Mouse (Mus musculus) left cerebral cortex, adult 11 months (tissue): ENCODE measurements around the gene Aqp9.
A peak's percentile ranks its signal among the peaks of the same experiment; 100 is the strongest.

Experiments
- DNase-seq: peaks from one replicate; pipeline ENCODE4 v3.0.0; 2022; ENCODE audit warnings: low spot score

Gene Aqp9

DNA sequence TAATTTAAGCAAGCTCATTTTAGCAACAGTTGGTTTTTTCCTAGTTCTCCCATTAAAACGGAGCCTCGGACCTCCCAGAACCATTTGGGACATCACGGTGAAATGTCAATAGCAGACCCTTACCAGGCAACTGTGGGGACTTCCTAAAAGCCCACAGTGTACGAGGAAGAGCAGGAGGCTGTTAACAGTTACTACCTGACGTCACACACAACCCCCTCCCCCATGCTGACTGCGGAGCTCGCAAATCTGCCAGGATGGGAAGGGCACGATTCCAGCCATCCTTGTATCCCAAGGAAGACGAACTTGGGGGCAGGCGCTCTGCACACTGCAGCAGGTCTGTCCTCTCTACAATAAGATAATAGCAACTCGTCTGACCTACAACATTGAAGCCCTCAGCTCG lies at the start of gene Aqp9:
Gene Aqp9, minus strand, starts transcription at position 172 of the 400 bp plus-strand sequence.
- DNase-seq: no peak

DNA sequence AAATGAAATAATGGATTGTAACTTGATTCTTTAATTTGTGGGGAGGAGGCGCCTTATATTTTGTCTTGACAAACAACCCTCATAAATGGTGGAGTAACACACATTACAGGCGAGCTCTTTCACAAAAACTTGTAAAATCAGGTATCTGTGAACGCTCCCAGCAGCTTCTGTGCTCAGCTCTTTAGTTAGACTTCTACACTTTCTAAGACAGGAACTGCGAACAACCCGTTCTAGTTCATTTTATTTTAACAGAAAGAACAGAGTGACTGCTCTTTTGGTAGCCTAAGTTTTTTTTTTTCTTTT lies 49.3 kb upstream of the Aqp9 start:
- DNase-seq: no peak

DNA sequence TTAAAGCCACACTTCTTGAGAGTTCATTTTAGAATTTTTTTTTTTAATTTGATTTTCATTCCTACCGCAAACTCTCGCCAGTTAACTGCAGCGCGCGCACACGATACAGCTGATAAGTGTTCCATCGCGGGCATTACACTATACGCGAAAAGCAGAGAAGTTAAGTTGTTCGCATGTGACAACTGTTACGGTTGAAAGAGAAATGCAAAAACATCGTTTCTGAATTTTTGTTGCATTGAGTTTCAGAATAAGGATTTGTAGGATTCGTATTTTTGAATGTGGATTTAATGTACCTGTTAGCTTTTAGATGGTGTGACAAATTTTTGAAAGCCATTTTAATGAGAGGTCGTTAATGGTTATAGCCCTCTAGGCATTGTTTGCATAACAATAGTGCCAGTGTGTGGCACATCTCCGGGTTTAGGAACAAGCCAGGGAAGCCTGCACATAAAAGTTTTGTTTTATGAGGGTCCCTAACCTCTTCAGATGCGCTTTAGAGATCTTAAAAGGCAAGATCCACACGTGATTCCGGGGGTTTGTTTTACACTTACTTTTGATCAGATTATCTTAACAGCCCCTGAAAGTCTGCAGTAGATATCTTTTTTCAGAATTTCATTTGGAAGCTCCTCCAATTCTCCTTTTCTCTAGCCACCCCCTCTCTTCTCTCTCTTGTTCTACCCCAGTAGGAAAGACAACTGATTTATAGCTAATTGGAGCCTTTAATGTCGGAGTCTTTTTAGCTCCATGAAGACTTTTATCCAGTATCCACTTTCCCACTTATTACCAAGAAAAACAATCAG lies 48.7 kb upstream of the Aqp9 start:
- DNase-seq: no peak

DNA sequence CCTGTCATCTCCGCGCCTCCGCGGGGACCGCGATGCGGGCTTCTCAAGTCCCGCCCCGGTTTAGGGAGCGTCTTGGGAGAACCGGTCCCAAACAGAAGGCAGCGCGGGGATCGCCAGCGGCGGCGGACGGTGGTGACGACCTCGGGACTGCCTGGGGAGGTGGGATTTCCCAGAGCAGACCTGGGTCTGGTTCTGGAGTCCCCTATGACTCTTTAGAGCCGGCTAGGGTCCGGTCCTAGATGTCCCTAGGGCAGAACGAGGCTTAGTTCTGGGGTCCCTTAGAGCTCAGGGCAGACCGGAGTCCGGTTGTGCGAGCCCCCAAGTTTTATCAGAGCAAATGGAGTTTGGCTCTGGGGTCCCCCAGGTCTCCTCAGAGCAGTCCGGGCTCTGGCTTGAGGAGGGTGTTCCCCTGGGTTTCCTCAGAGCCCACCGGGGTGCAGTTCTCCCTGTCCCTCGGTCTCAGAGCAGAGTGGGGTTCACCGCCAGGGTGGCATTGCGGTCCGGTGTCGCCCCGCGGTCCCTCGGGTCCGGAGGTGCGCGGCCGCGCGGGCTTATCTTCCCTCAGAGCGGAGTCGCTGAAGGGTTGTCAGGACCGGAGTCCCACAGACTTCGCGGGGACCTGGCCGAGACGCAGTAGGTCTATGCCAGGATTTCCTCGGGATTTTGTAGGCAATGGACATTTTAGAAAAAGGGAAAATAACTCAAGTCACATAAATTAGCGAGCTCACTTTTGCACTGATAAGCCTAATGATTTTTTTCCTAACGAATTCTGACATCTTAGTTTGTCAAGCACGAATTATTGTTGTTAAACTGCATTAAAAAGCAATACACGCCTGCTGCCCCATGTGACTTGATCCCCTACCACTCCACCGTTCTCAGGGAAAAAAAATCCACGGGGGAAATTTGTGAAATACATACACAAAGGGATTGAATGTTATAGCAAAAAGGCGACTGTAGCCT lies 47.8 kb upstream of the Aqp9 start:
- no peak for DNase-seq

DNA sequence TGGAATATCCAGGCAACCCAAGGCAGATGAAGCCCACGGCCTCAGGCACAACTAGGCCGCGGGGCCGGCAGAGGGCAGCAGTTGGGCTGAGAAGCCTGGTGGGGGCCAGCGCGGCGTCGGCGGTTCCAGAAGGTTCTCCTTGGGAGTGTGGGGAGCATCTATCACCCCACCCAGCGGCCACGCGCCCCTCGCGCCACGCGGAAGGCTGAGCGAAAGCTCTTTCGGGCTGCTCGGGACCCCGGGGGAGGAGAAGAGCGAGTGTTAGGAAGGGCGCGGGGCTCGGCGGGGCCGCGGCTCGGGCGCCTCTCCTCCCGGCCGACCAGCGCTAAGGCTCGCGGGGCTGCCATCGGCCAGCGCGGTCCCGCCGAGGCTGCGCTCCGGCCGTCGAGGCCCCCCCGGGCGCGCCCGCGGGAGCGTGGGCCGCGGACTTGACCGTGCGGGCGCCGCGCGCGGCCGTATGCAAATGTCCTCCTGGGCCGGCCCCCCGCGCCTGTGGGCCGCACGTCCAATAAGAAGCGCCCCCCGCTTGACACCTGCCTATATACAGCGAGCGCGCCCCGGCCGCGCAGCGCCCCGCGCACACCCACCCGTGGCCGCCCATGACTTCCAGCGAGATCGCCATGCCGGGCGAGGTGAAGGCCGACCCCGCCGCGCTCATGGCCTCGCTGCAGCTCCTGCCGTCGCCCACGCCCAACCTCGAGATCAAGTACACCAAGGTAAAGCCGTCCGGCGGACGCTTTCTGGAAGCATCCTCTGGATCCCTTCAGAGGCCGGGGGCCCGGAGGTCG lies 47.0 kb upstream of the Aqp9 start, which contains the start of gene Aldh1a2:
Gene Aldh1a2, plus strand, starts transcription at position 542 of the 788 bp plus-strand sequence.
- no peak for DNase-seq

DNA sequence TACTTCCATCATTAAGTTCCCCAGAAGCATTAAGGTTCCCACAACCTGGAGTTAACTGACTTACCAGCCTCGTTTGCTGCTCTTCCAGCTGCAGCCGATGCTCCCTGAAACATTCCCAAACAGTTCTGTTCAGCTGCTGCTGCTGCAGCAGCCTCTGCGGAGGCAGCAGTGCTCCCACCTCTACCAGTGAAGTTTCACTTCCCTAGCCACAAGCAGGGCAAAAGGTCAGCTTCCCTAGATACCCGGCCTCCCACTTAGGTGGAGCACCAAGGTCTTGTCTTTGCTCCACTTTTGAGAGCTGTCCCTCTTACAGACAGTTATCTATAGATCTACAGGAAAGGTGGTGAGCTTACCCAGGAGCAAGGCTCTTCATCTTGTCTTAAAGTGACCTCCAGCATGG lies 45.2 kb upstream of the Aqp9 start:
- DNase-seq: no peak

DNA sequence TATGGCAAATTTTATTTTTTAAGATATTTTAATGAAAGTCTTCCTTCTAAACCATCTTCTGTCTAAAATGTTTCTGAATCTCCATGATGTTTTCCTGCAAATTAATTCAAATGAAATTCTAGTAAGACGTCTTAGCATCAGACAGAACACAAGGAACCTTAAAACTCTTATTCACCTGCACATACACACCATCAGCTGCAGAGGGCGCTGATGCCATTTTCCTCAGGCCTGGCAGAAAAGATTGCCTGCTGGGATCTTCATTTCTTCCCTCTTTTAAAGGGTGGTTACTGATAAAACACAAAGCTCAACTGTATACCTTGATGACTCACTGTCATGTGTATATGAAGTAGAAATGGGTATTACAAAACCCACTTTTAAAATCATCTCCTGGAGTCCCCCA lies 42.4 kb upstream of the Aqp9 start:
- DNase-seq: no peak

DNA sequence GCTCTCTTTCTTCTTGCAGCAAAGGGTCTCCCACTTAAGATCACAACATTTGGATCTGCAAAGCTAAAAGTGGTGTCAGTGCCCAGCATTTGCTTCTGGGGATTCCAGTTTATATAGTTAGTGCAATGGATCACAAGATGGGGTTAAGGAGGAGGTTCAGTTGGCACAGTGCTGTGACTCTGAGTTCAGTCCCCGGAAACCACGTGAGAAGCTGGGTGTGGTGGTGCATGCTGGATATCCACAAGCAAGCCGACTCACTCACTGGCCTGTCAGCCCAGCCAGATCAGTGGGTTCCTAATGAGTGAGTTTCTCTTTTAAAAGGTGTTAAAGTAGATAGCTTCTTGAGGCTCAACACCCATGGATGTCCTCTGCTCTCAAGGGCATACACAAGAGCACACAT lies 40.8 kb upstream of the Aqp9 start:
- no peak for DNase-seq

DNA sequence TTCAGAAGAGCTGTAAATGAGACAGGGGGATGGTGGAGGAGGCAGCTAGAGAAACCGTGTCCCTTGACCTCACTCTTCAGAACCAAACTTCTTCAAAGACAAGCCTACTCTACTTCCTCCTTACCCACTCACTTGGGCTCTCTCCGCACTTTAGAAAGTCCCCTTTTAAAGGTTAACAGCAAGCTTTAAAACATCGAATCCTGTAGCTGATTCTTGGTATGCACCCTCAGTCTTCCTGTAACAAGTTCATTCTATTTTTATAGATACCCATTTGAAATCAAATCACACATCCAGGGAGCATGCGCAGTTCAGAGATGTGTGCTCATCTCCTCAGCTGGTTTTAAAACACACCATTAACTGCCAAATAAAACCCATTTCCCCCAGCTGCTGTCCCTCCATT lies 33.8 kb upstream of the Aqp9 start:
- DNase-seq: no peak

DNA sequence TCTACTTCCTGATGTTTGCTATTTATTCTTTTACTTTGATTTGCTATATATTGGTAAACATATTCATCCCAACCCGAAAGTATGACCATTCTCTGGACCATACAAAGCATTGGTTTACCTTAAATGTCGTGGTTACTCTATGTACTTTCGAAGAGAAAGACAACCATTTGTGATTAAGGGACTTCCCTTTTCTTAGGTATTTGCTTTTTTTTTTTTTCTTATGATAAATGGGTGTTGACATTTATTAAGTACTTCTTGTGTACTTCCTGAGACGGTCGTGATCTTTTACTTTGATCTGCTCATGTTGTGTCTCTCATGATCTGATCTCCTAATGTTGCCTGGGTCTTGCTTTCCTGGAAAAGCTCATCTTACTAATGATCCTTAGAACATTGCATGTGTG lies 30.3 kb upstream of the Aqp9 start:
- DNase-seq: no peak

DNA sequence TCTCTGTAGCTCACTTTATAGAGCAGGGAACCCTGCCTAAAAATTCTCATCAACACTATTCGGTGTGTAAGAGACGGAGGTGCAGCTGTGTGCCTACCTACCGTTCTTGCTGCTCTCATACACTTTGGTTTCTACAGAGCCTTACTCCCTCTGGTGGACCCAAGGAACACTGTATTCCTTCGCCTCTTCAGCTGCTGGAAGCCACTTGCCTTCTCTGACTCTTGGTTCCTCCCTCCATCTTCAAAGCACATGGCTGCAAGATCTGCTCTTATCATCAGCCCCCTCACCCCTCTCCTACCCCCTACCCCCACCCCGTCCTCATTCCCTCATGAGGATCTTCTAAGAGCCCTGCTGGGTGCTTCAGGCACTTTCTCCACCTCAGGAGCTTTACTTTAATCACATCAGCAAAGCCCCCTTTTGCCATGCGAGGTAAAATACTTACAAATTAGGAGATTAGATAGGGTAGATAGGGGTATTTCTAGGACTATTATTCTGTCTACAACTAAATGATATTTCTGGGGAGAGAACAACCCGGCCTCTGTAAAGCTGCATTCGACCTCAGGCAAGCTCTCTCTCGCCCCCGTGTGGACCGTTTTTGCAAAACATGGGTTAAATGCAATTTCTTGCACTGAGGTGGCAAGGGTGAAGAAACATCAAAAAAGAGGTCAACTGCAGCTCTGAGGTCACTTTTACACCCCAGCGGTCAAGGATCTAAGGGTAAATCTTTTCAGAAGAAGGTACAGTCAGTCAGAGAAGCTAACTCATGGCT lies 20.3 kb upstream of the Aqp9 start:
- DNase-seq: peak; percentile 37

DNA sequence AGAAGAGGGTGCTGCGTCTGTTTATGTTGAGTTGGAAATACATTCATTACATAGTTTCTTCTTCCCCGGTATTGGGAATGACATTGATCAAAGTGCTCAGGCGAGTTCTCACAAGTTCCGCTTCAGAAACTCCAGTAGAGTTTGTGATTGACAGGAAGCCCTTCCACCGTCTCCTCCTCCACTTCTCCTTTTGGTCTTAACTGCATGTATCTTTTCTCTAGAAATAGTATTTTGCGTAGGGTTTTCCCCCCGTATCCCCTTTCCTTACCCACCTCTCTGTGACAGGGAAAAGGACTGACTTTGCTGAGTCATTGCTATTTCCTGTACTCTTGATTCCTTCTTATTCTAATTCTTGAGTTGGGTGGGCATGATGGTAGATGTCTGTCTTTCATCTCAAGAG lies 18.9 kb upstream of the Aqp9 start:
- no peak for DNase-seq

DNA sequence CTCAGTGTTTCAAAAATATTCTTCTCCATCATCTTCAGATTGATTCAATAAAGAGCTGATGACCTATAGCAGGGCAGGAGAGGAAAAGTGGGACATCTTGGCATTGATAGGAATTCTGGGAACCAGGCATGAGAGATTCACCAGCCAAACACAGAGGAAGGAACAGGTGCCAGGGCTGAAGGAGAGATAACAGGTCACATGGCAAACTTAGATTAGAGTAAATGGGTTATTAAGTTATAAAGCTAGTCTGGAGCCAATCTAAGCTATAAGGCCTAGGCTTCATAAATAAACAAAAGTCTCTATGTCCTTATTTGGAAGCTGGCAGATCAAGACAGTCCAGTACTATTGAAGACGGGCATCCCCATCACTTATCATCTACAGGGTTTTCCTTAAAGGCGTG lies 17.3 kb upstream of the Aqp9 start:
- no peak for DNase-seq

DNA sequence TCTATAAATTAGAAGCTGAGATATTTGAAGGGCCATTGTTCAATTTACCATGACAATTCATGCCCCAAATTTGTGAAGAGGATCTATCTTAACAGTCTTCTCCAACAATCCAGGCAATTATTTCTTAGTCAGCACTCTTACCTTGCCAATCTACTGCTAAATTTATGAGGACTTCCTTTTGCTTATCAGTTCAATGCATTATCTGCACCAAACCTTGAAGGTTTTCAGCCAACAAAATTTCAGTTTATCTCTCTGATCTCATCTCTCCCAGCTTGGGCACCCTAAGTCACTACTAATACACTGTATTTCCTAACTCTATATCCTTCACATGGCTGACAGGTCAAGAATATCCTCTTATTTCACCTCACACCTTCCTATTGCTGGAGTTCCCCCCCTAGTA lies 16.8 kb upstream of the Aqp9 start:
- DNase-seq: no peak

DNA sequence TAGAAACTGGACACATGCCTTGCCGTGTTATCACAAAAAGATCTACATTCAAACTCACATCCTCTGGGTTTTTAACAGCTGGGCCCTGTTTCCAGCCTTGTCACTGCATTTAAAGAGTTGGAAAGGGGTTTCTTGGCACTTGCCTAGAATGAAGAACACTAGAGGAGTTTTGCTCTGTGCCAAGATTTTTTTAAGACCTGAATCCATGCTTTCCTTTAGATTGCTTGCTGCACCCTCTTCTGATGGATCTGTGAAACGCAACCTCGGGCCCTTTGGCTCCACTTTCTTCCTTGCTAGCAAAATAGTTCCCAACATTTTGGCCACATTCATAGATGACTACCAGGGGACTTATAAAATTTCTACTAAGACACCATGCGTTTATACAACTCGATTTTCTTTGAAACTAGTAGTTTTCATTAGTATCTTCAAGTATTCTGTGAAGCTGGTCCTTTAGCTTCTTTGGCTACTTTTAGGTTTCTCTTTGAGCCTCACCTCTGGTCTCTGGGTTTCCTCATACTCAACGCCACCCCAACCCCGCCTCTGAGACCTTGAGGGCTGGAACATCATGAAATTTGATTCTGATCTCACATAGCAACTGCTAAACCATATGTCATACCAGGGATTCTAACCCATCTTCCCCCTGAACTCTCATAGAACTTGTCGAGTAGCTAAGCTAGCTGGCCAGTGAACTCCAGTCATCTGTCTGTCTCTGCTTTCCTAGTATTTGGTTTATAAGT lies 11.7 kb upstream of the Aqp9 start:
- DNase-seq: no peak

DNA sequence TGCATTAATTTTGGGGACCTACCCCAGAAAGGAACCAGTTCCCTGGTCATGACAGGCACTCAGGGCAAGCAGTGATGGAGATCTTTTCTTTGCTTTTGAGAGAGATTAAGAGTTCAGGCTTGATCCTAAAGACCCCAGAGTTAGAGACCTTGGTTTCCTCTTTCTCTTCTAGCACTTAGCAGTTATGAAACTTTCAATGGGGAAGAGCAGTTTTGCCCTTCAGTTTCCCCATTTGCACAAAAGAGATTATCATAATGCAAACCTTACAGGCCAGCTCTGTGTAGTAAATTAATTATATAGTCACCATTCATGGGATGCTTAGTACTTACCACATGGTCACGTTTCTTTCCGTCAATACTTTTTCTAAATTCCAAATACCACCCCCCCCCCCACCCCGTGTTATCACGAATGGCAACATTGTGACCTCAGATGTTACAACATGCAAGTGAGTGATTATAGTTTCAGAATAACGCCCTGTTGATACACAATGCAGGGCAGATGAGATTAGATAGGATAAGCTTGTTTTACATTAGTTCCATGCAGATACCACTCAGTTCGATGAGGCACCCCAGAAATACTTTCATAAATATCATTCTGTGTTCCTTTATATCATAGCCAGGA lies 10.9 kb upstream of the Aqp9 start:
- no peak for DNase-seq

DNA sequence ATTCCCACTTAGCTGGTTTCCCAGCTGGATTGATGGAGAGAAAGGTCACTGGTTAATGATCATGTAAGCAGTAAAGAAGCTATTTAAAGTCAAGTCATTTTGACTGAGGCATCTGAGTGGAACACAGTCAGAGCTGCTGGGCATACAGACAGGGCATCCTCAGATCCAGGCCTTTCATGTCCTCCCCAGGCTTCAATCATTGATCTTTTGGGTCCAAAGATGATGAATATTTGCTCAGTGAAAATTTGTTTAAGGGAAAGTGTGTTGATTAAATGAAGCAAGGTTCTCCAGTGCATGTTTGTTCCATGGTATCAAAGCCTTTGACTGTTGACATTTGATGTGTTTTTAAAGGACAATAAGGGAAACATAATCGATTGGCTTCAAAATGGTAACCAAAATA lies 7.2 kb upstream of the Aqp9 start:
- DNase-seq: no peak

DNA sequence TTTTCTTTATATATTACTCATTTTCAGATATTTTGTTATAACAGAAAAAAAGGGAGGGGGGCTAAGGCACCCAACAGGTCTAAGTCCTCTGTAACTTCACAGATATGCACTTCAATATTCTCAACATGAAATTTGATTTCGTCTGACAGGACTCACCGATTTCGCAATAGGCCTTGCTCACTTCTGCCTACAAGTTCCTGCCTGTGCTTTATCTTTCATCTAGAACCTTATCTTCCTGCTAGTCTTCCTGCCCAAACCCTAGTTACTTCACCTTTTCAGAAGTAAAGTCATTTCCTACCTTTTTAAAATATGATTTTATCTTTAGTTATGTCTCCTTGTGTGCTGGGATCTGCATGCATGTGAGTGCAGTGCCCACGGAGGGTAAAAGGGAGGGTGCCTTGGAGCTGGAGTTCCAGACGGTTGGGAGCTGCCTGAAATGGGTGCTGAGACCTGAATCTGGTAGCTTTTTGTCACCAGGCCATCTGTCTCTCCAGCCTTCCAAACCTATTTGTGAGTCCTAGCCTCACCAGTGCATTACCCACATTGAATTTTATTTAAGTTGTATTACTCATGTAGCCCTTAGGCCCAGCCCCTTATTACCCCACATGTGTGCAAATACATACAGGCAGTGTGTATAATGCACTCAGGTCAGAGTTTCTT lies 6.0 kb upstream of the Aqp9 start:
- no peak for DNase-seq

DNA sequence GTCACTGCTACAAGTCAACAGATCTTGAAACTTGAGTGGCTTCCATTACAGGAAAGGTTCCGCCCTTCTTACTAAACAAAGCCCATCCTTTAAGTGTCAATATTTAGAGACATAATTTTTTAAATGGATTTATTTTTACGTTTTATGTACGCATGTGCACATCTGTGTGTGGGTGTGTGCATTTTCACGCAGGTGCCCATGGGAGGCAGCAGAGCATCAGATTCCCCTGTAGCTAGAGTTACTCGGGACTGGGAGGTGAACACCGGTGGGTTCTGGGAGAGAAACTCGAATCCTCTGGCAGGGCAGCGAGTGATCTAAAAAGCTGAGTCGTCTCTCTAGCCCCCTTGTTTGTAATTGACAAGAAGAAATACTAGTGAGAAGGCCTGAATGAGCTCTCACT lies 5.1 kb upstream of the Aqp9 start:
- no peak for DNase-seq
